Mouse (Mus musculus): ENCODE results near the gene Nova2.

Nova2 gene

GRCm38 (mm10) chr7:18986503-18986902 lies 60.8 kb downstream of the Nova2 start:
- DNase-seq (ENCODE audit: low spot score in 2 of 2) = no peak

GRCm38 (mm10) chr7:18987100-18987499 lies 61.4 kb downstream of the Nova2 start, which contains the start of gene Nanos2:
TSS of gene Nanos2 (plus strand) at chr7:18987400.
- no peak for DNase-seq (ENCODE audit: low spot score in 2 of 2)

- no peak for DNase-seq (ENCODE audit: low spot score in 2 of 2)
Measured at GRCm38 (mm10) chr7:18987747-18988146, 62.1 kb downstream of the Nova2 start.

GRCm38 (mm10) chr7:18988780-18989179 lies 63.1 kb downstream of the Nova2 start:
- no peak for DNase-seq (ENCODE audit: low spot score in 2 of 2)

- DNase-seq (ENCODE audit: low spot score in 2 of 2) = no peak
Measured at GRCm38 (mm10) chr7:18989995-18990394, 64.3 kb downstream of the Nova2 start.

- peak; percentile 92 to 99 for DNase-seq (ENCODE audit: low spot score in 2 of 2)
Measured at GRCm38 (mm10) chr7:18990601-18991295, 65.1 kb downstream of the Nova2 start, which contains the start of gene Mypop. TSS of gene Mypop (plus strand) at chr7:18991245.

- no peak for DNase-seq (ENCODE audit: low spot score in 2 of 2)
Measured at GRCm38 (mm10) chr7:18991660-18992293, 66.1 kb downstream of the Nova2 start.

GRCm38 (mm10) chr7:18992294-18992675 lies 66.6 kb downstream of the Nova2 start:
- DNase-seq (ENCODE audit: low spot score in 2 of 2) = no peak

GRCm38 (mm10) chr7:18993036-18993435 lies 67.3 kb downstream of the Nova2 start:
- no peak for DNase-seq (ENCODE audit: low spot score in 2 of 2)

- no peak for DNase-seq (ENCODE audit: low spot score in 2 of 2)
Measured at GRCm38 (mm10) chr7:18998835-18999234, 73.1 kb downstream of the Nova2 start.

GRCm38 (mm10) chr7:19000421-19000820 lies 74.7 kb downstream of the Nova2 start:
- peak in 1 of 2 experiments; percentile 50 for DNase-seq (ENCODE audit: low spot score in 2 of 2)

- peak; percentile 48 to 72 for DNase-seq (ENCODE audit: low spot score in 2 of 2)
Measured at GRCm38 (mm10) chr7:19001066-19001806, 75.5 kb downstream of the Nova2 start.

GRCm38 (mm10) chr7:19001807-19002085 lies 76.1 kb downstream of the Nova2 start:
- no peak for DNase-seq (ENCODE audit: low spot score in 2 of 2)

- no peak for DNase-seq (ENCODE audit: low spot score in 2 of 2)
Measured at GRCm38 (mm10) chr7:19002115-19002514, 76.4 kb downstream of the Nova2 start.

GRCm38 (mm10) chr7:19002848-19003498 lies 77.3 kb downstream of the Nova2 start:
- peak; percentile 55 to 68 for DNase-seq (ENCODE audit: low spot score in 2 of 2)

GRCm38 (mm10) chr7:19003902-19004630 lies 78.4 kb downstream of the Nova2 start, which contains the start of gene Irf2bp1:
TSS of gene Irf2bp1 (plus strand) at chr7:19004044.
- peak; percentile 90 to 93 for DNase-seq (ENCODE audit: low spot score in 2 of 2)

- DNase-seq (ENCODE audit: low spot score in 2 of 2) = no peak
Measured at GRCm38 (mm10) chr7:19004631-19005079, 79.0 kb downstream of the Nova2 start.

GRCm38 (mm10) chr7:19005417-19006121 lies 79.9 kb downstream of the Nova2 start:
- no peak for DNase-seq (ENCODE audit: low spot score in 2 of 2)

GRCm38 (mm10) chr7:19006476-19006875 lies 80.8 kb downstream of the Nova2 start:
- peak; percentile 62 to 72 for DNase-seq (ENCODE audit: low spot score in 2 of 2)

Measured in urinary bladder, adult 18-20 months (tissue).